Mouse (Mus musculus) kidney, postnatal 0 days (tissue): ENCODE measurements around the gene Hint3. TPM values are rescaled to one million over a fixed set of nuclear protein-coding genes. Genes with fewer than 3 reads are reported as not detected.

Experiments used
- ATAC-seq: fragments of 200-750 bp; cut with Nextera tagmentation; replicated peaks from 2 replicates; pipeline ENCODE4 v1.8.0; 2017; ENCODE audit warnings: low read depth, moderate number of reproducible peaks, moderate TSS enrichment, moderate library complexity; ENCODE audit not compliant: low FRiP score
- DNase-seq: peaks from one replicate; pipeline ENCODE4 v3.0.0-alpha.2; 2016; ENCODE audit warnings: low spot score
- H3K27ac ChIP-seq: fragments of 300-500 bp; sonication (generic); 2 replicates; pipeline ENCODE4 v1.5.1; 2014; ENCODE audit warnings: mild to moderate bottlenecking
- H3K27me3 ChIP-seq: fragments of 300-500 bp; sonication (generic); 2 replicates; pipeline ENCODE4 v1.6.1; 2014; ENCODE audit warnings: low read length, mixed read lengths; ENCODE audit not compliant: insufficient read depth
- H3K36me3 ChIP-seq: fragments of 300-500 bp; sonication (generic); 2 replicates; pipeline ENCODE4 v1.6.1; 2014; ENCODE audit warnings: low read length, mixed read lengths; ENCODE audit not compliant: insufficient read depth
- H3K4me1 ChIP-seq: fragments of 300-500 bp; sonication (generic); replicated peaks from 2 replicates; pipeline ENCODE4 v1.6.1; 2014; ENCODE audit warnings: antibody characterized with exemption, low read length, mixed read lengths; ENCODE audit not compliant: insufficient read depth
- H3K4me2 ChIP-seq: fragments of 300-500 bp; sonication (generic); 2 replicates; pipeline ENCODE4 v1.6.1; 2014; ENCODE audit warnings: mild to moderate bottlenecking, low read length, moderate library complexity, mixed read lengths
- H3K4me3 ChIP-seq: fragments of 300-500 bp; sonication (generic); replicated peaks from 2 replicates; pipeline ENCODE4 v1.5.1; 2014; ENCODE audit warnings: low read depth, low read length
- H3K9ac ChIP-seq: fragments of 300-500 bp; sonication (generic); 2 replicates; pipeline ENCODE4 v1.6.1; 2014; ENCODE audit warnings: low read depth, low read length
- H3K9me3 ChIP-seq: fragments of 300-500 bp; sonication (generic); replicated peaks from 2 replicates; pipeline ENCODE4 v1.6.1; 2016; ENCODE audit warnings: low read length, inconsistent platforms, mixed read lengths
- CTCF ChIP-seq: IDR thresholded peaks from 2 replicates; pipeline ENCODE4 v1.5.1; 2016; ENCODE audit warnings: antibody characterized with exemption, low read depth, mild to moderate bottlenecking, moderate library complexity
- WGBS: fragments of 180-500 bp; shearing (Covaris S2); extraction: QIAGEN DNeasy Blood & Tissue Kit; methylation state at CpG from one replicate; pipeline ENCODE4 v1.1.7; 2014; 5-methylcytosine and 5-hydroxymethylcytosine counted together
- polyA plus RNA-seq: library from polyadenylated mRNA; unstranded; fragments of >200 nt; fragmentation: Nextera tagmentation; extraction: Ambion mirVana; gene quantifications from 2 replicates; pipeline ENCODE4 v1.2.1, GENCODE M21; 2015

Gene Hint3
- 42.1 and 45.3 TPM in 2 replicates for polyA plus RNA-seq

DNA sequence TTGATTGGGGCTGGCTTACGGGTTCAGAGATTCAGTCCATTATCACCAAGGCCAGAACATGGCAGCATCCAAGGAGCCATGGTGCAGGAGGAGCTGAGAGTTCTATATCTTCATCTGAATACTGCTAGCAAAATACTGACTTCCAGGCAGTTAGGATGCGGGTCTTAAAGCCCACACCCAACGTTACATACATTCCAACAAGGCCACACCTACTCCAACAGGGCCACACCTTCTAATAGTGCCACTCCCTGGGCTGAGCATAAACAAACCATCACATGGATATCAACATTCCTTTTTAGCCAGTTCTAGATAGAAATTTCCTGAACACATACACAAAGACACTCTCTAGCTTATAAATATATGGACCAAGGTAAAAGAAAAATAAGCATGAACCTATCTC lies at the start of gene Hint3:
TSS of gene Hint3 (minus strand) at position 120 of the 400 bp plus-strand sequence.
- H3K4me1 ChIP-seq: no peaks in the 10 kb centered on the region
- DNase-seq (no peak), ATAC-seq (no peak)
- H3K27me3 ChIP-seq: no peaks in the 10 kb centered on the region
- H3K4me3 ChIP-seq: no peak within 1 kb of the TSS
- no peak within 1 kb of the TSS for H3K4me2 ChIP-seq
- no peaks in the 10 kb centered on the region for H3K36me3 ChIP-seq
- no peaks in the 10 kb centered on the region for H3K9me3 ChIP-seq
- TF ChIP-seq CTCF: no peak
- 84% methylated on average over 3 of the region's 3 CpGs for WGBS
- no peak within 1 kb of the TSS for H3K27ac ChIP-seq
- H3K9ac ChIP-seq: no peak within 1 kb of the TSS

DNA sequence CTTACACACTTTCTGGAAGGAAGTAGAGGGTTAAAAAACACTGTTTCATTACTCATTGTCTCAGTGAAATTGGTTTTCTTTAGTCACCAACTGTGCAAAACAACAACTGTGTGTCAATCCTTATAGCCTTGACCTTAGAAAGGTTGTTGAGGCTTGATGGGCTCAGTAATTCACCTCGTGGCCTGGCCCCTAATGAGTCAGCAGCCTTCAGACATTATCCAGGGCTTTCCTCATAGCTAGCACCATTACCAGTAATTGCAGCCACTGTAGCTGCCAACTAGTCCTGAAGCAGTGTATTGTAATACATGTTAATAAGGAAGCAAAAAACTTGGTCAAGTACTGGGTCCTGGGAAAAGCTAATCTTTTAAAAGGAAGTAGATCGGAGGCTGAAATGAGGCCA lies 48.6 kb upstream of the Hint3 start:
- no peaks in the 10 kb centered on the region for H3K4me1 ChIP-seq
- TF ChIP-seq CTCF: no peak
- no peak overlapping the region for H3K4me2 ChIP-seq
- H3K4me3 ChIP-seq: no peak overlapping the region
- no peak overlapping the region for H3K27ac ChIP-seq
- WGBS: 74% methylated on average over 2 of the region's 2 CpGs
- DNase-seq: no peak
- H3K9ac ChIP-seq: no peak overlapping the region
- no peaks in the 10 kb centered on the region for H3K9me3 ChIP-seq
- ATAC-seq: no peak
- H3K36me3 ChIP-seq: no peaks in the 10 kb centered on the region
- H3K27me3 ChIP-seq: no peaks in the 10 kb centered on the region

DNA sequence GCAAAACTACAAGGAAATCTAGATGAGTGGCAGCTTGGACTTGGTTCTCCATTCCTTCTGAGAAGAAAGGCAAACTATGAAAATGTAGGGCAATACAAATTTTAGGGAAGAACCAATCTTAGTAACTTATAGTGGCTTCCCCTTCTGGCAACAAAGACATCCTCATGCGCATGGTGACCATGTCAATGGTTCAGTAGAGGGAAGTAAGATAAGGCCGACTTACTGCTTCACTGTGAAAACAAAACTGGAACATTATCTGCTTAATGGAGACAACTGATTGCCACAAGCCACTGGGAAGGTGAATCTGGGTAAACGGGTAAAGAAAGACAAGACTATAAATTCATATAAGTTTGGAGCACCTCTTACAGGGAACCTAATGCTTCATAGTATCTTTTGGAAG lies 45.4 kb upstream of the Hint3 start:
- no peak for TF ChIP-seq CTCF
- no peaks in the 10 kb centered on the region for H3K27me3 ChIP-seq
- no peak overlapping the region for H3K4me3 ChIP-seq
- ATAC-seq (no peak), DNase-seq (no peak)
- no peak overlapping the region for H3K4me2 ChIP-seq
- H3K9ac ChIP-seq: no peak overlapping the region
- WGBS: 74% methylated on average over 3 of the region's 3 CpGs
- no peak overlapping the region for H3K27ac ChIP-seq
- no peaks in the 10 kb centered on the region for H3K4me1 ChIP-seq
- H3K36me3 ChIP-seq: no peaks in the 10 kb centered on the region
- no peaks in the 10 kb centered on the region for H3K9me3 ChIP-seq

DNA sequence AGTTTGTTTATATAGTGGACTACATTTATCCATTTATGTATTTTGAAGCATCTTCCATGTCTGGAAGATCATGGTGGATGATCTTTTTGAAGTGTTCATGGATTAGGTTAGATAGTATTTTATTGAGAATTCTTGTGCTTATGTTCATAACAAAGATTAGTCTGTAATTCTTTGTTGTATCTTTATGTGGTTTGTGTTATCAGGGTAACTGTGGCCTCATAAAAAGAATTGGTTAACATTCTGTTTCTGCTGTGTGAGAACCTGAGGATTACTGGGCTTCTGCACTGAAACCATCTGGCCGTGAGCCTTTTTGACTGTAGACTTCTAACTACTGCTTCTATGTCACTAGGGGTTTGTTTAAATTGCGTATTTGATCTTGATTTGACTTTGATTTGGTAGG lies 37.1 kb upstream of the Hint3 start:
- H3K27me3 ChIP-seq: no peaks in the 10 kb centered on the region
- H3K9me3 ChIP-seq: no peaks in the 10 kb centered on the region
- H3K4me2 ChIP-seq: no peak overlapping the region
- DNase-seq (no peak), ATAC-seq (no peak)
- no peak overlapping the region for H3K4me3 ChIP-seq
- H3K9ac ChIP-seq: no peak overlapping the region
- H3K4me1 ChIP-seq: no peaks in the 10 kb centered on the region
- H3K27ac ChIP-seq: no peak overlapping the region
- H3K36me3 ChIP-seq: no peaks in the 10 kb centered on the region
- no peak for TF ChIP-seq CTCF
- 90% methylated on average over 2 of the region's 2 CpGs for WGBS

DNA sequence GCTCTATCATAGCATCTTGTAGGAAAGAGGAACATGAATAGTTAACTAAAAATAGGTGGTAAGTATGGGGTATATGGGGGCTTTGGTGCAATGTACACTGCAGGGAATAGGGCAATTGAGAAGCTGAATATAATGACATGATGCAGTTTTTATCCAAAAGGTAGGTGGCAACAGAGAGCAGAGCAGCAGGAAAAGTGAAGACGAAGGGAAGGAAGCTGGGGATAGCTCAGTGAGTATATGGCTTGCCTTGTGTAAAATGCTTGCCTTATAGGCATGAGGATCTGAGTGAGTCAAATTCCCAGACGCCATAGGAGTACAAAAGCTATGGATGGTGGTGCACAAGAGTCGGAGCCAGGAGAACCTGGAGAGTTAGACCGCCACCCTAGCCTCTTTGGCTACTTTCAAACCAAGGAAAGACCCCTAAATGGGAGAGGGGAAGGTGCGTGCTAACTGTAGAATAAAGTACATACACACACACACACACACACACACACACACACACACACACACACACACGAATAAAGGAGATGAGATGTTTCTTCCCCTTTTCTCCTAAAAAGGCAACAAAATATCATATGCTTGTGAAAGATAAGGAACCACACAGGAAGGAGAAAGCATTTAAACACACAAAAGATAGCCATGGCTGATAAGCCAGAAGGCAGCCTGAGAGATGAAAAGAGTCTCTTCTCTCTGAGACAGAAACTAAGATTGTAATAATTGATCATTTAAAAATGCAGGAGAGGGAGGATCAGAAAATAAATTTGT lies 31.3 kb upstream of the Hint3 start:
- Histone ChIP-seq H3K27ac (no peak overlapping the region), H3K4me2 (no peak overlapping the region), H3K9ac (no peak overlapping the region), H3K27me3 (no peaks in the 10 kb centered on the region), H3K36me3 (no peaks in the 10 kb centered on the region), H3K4me3 (no peak overlapping the region), H3K9me3 (no peaks in the 10 kb centered on the region), H3K4me1 (no peaks in the 10 kb centered on the region)
- ATAC-seq (no peak), DNase-seq (no peak)
- WGBS: 86% methylated on average over 6 of the region's 6 CpGs
- TF ChIP-seq CTCF: peak; percentile 51; the same call in 1 of the 2 replicates

DNA sequence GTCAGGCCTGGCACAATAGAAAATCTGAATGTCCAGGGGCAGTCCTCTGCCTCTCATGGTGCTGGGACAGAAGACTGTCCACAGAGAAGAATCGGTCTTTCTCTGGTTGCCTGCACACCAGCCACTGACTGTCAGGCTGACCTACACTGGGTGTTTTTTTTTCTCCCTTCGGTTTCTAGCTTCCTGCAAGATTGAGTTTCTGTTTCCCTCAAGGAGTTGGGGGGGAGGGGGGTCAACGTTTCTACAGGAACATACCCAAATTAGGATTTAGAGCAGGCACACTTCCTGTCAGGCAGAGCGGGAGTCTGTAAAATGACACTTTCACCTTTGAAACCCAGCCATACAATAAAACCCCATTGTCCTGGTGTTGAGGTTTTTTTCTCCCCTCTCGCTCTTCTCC lies 26.2 kb upstream of the Hint3 start:
- peak overlapping the region; percentile 76 for H3K27ac ChIP-seq

More for the DNA sequence above, 26.2 kb upstream of the Hint3 start:
- Histone ChIP-seq H3K27me3 (no peaks in the 10 kb centered on the region), H3K4me3 (peak overlapping the region; percentile 43), H3K4me1 (no peaks in the 10 kb centered on the region), H3K9ac (peak overlapping the region; percentile 54; the same call in 1 of the 2 replicates), H3K36me3 (0 out of 2 replicates have a peak, but pooled peaks cover 12% of the 10 kb centered on the region), H3K4me2 (peak overlapping the region; percentile 70), H3K9me3 (no peaks in the 10 kb centered on the region)
- ATAC-seq: peak; percentile 84
- DNase-seq: peak; percentile 89
- WGBS: 1% methylated on average over 5 of the region's 5 CpGs
- TF ChIP-seq CTCF: no peak
